Mouse (Mus musculus) kidney, embryonic 15.5 days (tissue): ENCODE results near the gene Nos1. TPM values are rescaled to one million over a fixed set of nuclear protein-coding genes. Genes with fewer than 3 reads are reported as not detected.
"Not testable (repeated sequence)": the region's sequence is repeated elsewhere in the genome, so short reads cannot be mapped to it uniquely, and the experiment has no call there.

Source experiments
- ATAC-seq: fragments of 200-750 bp; cut with Nextera tagmentation; replicated peaks from 2 replicates; pipeline ENCODE4 v1.8.0; 2017; ENCODE audit warnings: moderate TSS enrichment; ENCODE audit not compliant: low FRiP score
- H3K27ac ChIP-seq: fragments of 300-500 bp; sonication (generic); 2 replicates; pipeline ENCODE4 v1.5.1; 2015; ENCODE audit warnings: mild to moderate bottlenecking, inconsistent platforms
- H3K27me3 ChIP-seq: fragments of 300-500 bp; sonication (generic); 2 replicates; pipeline ENCODE4 v1.6.1; 2015; ENCODE audit warnings: inconsistent platforms
- H3K36me3 ChIP-seq: fragments of 300-500 bp; sonication (generic); 2 replicates; pipeline ENCODE4 v1.6.1; 2015; ENCODE audit warnings: inconsistent platforms
- H3K4me1 ChIP-seq: fragments of 300-500 bp; sonication (generic); 2 replicates; pipeline ENCODE4 v1.6.1; 2015; ENCODE audit warnings: inconsistent platforms
- H3K4me2 ChIP-seq: fragments of 300-500 bp; sonication (generic); 2 replicates; pipeline ENCODE4 v1.6.1; 2015; ENCODE audit warnings: moderate library complexity, mild to moderate bottlenecking, inconsistent platforms
- H3K4me3 ChIP-seq: fragments of 300-500 bp; sonication (generic); replicated peaks from 2 replicates; pipeline ENCODE4 v1.5.1; 2015; ENCODE audit warnings: mild to moderate bottlenecking, inconsistent platforms
- H3K9ac ChIP-seq: fragments of 300-500 bp; sonication (generic); 2 replicates; pipeline ENCODE4 v1.6.1; 2015; ENCODE audit warnings: mild to moderate bottlenecking, inconsistent platforms
- H3K9me3 ChIP-seq: fragments of 300-500 bp; sonication (generic); replicated peaks from 2 replicates; pipeline ENCODE4 v1.6.1; 2016; ENCODE audit warnings: inconsistent platforms
- WGBS: fragments of 180-500 bp; shearing (Covaris S2); methylation state at CpG from one replicate; pipeline ENCODE4 v1.1.7; 2015; ENCODE audit warnings: mixed read lengths; 5-methylcytosine and 5-hydroxymethylcytosine counted together
- polyA plus RNA-seq: library from polyadenylated mRNA; unstranded; fragments of >200 nt; fragmentation: Nextera tagmentation; extraction: Ambion mirVana; gene quantifications from 2 replicates; pipeline ENCODE4 v1.2.1, GENCODE M21; 2015

The Nos1 gene
- polyA plus RNA-seq, 1 experiment from 2014 or later, result 0.92 TPM

GRCm38 (mm10) chr5:117880916-117881555 lies 100.2 kb downstream of the Nos1 start:
- Histone ChIP-seq H3K36me3 (no peaks in the 10 kb centered on the region), H3K4me1 (no peaks in the 10 kb centered on the region; the same call in 1 of the 2 replicates), H3K9ac (no peak overlapping the region), H3K9me3 (no peaks in the 10 kb centered on the region), H3K4me3 (no peak overlapping the region), H3K4me2 (no peak overlapping the region), H3K27me3 (no peaks in the 10 kb centered on the region), H3K27ac (no peak overlapping the region)
- WGBS, result 91% methylated on average over 9 of the region's 9 CpGs
- ATAC-seq, result no peak

- 94% methylated on average over 1 of the region's 1 CpGs for WGBS
- not testable (repeated sequence) for H3K9me3 ChIP-seq, H3K36me3 ChIP-seq, H3K4me2 ChIP-seq, H3K27ac ChIP-seq, H3K9ac ChIP-seq, H3K4me3 ChIP-seq, ATAC-seq, H3K4me1 ChIP-seq, H3K27me3 ChIP-seq
Observed at GRCm38 (mm10) chr5:117882411-117882810, 101.6 kb downstream of the Nos1 start.

GRCm38 (mm10) chr5:117884991-117885390 lies 104.2 kb downstream of the Nos1 start:
- H3K4me2 ChIP-seq, result no peak overlapping the region
- no peaks in the 10 kb centered on the region for H3K9me3 ChIP-seq
- WGBS, result 55% methylated on average over 2 of the region's 2 CpGs
- H3K27me3 ChIP-seq, result no peaks in the 10 kb centered on the region
- no peak overlapping the region for H3K27ac ChIP-seq
- no peak overlapping the region for H3K4me3 ChIP-seq
- H3K4me1 ChIP-seq, result peaks cover 10% of the 10 kb centered on the region
- no peak overlapping the region for H3K9ac ChIP-seq
- no peak for ATAC-seq
- no peaks in the 10 kb centered on the region for H3K36me3 ChIP-seq

GRCm38 (mm10) chr5:117888126-117888525 lies 107.3 kb downstream of the Nos1 start:
- ATAC-seq, result no peak
- Histone ChIP-seq H3K9me3 (no peaks in the 10 kb centered on the region), H3K27ac (no peak overlapping the region), H3K9ac (no peak overlapping the region), H3K27me3 (no peaks in the 10 kb centered on the region), H3K36me3 (no peaks in the 10 kb centered on the region), H3K4me1 (peaks cover 12% of the 10 kb centered on the region), H3K4me3 (no peak overlapping the region), H3K4me2 (no peak overlapping the region)
- WGBS, result 78% methylated on average over 3 of the region's 3 CpGs

GRCm38 (mm10) chr5:117888946-117889345 lies 108.1 kb downstream of the Nos1 start:
- no peaks in the 10 kb centered on the region for H3K9me3 ChIP-seq
- no peak overlapping the region for H3K4me2 ChIP-seq
- H3K4me3 ChIP-seq, result no peak overlapping the region
- H3K4me1 ChIP-seq, result peaks cover 12% of the 10 kb centered on the region
- no peaks in the 10 kb centered on the region for H3K36me3 ChIP-seq
- no peak overlapping the region for H3K27ac ChIP-seq
- H3K9ac ChIP-seq, result no peak overlapping the region
- H3K27me3 ChIP-seq, result no peaks in the 10 kb centered on the region
- ATAC-seq, result no peak
- WGBS, result 30% methylated on average over 6 of the region's 6 CpGs

GRCm38 (mm10) chr5:117889571-117889970 lies 108.7 kb downstream of the Nos1 start:
- no peak for ATAC-seq
- no peak overlapping the region for H3K4me2 ChIP-seq
- no peak overlapping the region for H3K9ac ChIP-seq
- no peak overlapping the region for H3K4me3 ChIP-seq
- WGBS, result 74% methylated on average over 8 of the region's 8 CpGs
- H3K27me3 ChIP-seq, result no peaks in the 10 kb centered on the region
- no peaks in the 10 kb centered on the region for H3K36me3 ChIP-seq
- no peak overlapping the region for H3K27ac ChIP-seq
- H3K9me3 ChIP-seq, result no peaks in the 10 kb centered on the region
- H3K4me1 ChIP-seq, result peaks cover 12% of the 10 kb centered on the region

- peaks cover 12% of the 10 kb centered on the region for H3K4me1 ChIP-seq
- no peaks in the 10 kb centered on the region for H3K27me3 ChIP-seq
- H3K27ac ChIP-seq, result no peak overlapping the region
- H3K9ac ChIP-seq, result no peak overlapping the region
- no peak for ATAC-seq
- no peak overlapping the region for H3K4me2 ChIP-seq
- no peak overlapping the region for H3K4me3 ChIP-seq
- 70% methylated on average over 8 of the region's 8 CpGs for WGBS
- H3K36me3 ChIP-seq, result no peaks in the 10 kb centered on the region
- H3K9me3 ChIP-seq, result no peaks in the 10 kb centered on the region
Observed at GRCm38 (mm10) chr5:117890871-117891270, 110.0 kb downstream of the Nos1 start.

GRCm38 (mm10) chr5:117891545-117891944 lies 110.7 kb downstream of the Nos1 start:
- no peak overlapping the region for H3K4me2 ChIP-seq
- H3K9ac ChIP-seq, result no peak overlapping the region
- no peak overlapping the region for H3K4me3 ChIP-seq
- no peaks in the 10 kb centered on the region for H3K27me3 ChIP-seq
- H3K4me1 ChIP-seq, result peaks cover 12% of the 10 kb centered on the region
- 74% methylated on average over 5 of the region's 5 CpGs for WGBS
- no peaks in the 10 kb centered on the region for H3K36me3 ChIP-seq
- no peak overlapping the region for H3K27ac ChIP-seq
- no peaks in the 10 kb centered on the region for H3K9me3 ChIP-seq
- no peak for ATAC-seq

- H3K27me3 ChIP-seq, result peaks cover 4% of the 10 kb centered on the region; the same call in 1 of the 2 replicates
- whole genome bisulfite sequencing, result 86% methylated on average over 5 of the region's 5 CpGs
- no peaks in the 10 kb centered on the region for H3K9me3 ChIP-seq
- peaks cover 22% of the 10 kb centered on the region for H3K4me1 ChIP-seq
- no peak overlapping the region for H3K4me2 ChIP-seq
- no peak for ATAC-seq
- H3K4me3 ChIP-seq, result no peak overlapping the region
- H3K9ac ChIP-seq, result no peak overlapping the region
- no peak overlapping the region for H3K27ac ChIP-seq
- H3K36me3 ChIP-seq, result no peaks in the 10 kb centered on the region
Observed at GRCm38 (mm10) chr5:117894050-117894449, 113.2 kb downstream of the Nos1 start.

- H3K27me3 ChIP-seq, result peaks cover 4% of the 10 kb centered on the region; the same call in 1 of the 2 replicates
- no peak overlapping the region for H3K9ac ChIP-seq
- H3K4me1 ChIP-seq, result peaks cover 23% of the 10 kb centered on the region
- no peaks in the 10 kb centered on the region for H3K36me3 ChIP-seq
- no peak overlapping the region for H3K27ac ChIP-seq
- H3K9me3 ChIP-seq, result no peaks in the 10 kb centered on the region
- H3K4me2 ChIP-seq, result no peak overlapping the region
- 0 out of 2 replicates have a peak, but pooled peaks have one; percentile 20 for ATAC-seq
- WGBS, result 18% methylated on average over 9 of the region's 9 CpGs
- H3K4me3 ChIP-seq, result no peak overlapping the region
Observed at GRCm38 (mm10) chr5:117898055-117898806, 117.4 kb downstream of the Nos1 start.

- H3K4me1 ChIP-seq, result peaks cover 29% of the 10 kb centered on the region
- H3K27ac ChIP-seq, result no peak overlapping the region
- no peaks in the 10 kb centered on the region for H3K36me3 ChIP-seq
- 76% methylated on average over 10 of the region's 10 CpGs for WGBS
- no peak overlapping the region for H3K4me2 ChIP-seq
- no peak overlapping the region for H3K4me3 ChIP-seq
- H3K9ac ChIP-seq, result no peak overlapping the region
- H3K27me3 ChIP-seq, result peaks cover 4% of the 10 kb centered on the region; the same call in 1 of the 2 replicates
- ATAC-seq, result no peak
- H3K9me3 ChIP-seq, result no peaks in the 10 kb centered on the region
Observed at GRCm38 (mm10) chr5:117899361-117899760, 118.5 kb downstream of the Nos1 start.

GRCm38 (mm10) chr5:117900921-117901705 lies 120.3 kb downstream of the Nos1 start:
- no peaks in the 10 kb centered on the region for H3K9me3 ChIP-seq
- no peaks in the 10 kb centered on the region for H3K36me3 ChIP-seq
- ATAC-seq, result 0 out of 2 replicates have a peak, but pooled peaks have one; percentile 41
- H3K4me3 ChIP-seq, result no peak overlapping the region
- H3K9ac ChIP-seq, result no peak overlapping the region
- H3K27ac ChIP-seq, result 0 out of 2 replicates have a peak overlapping the region, but pooled peaks have one; percentile 37
- H3K4me2 ChIP-seq, result no peak overlapping the region
- H3K4me1 ChIP-seq, result peaks cover 29% of the 10 kb centered on the region
- WGBS, result 21% methylated on average over 13 of the region's 13 CpGs
- H3K27me3 ChIP-seq, result peaks cover 4% of the 10 kb centered on the region; the same call in 1 of the 2 replicates
